Mouse (Mus musculus): ENCODE data around the gene Cspg4. TPM values are rescaled to one million over a fixed set of nuclear protein-coding genes. Genes with fewer than 3 reads are reported as not detected.
"Not testable (repeated sequence)": the region's sequence is repeated elsewhere in the genome, so short reads cannot be mapped to it uniquely, and the experiment has no call there.

The Cspg4 gene
- total RNA-seq, 2 experiments from 2014 or later: 44.4 to 46.1 TPM

- DNase-seq (ENCODE audit: low spot score in 2 of 2): no peak
Observed at GRCm38 (mm10) chr9:56925291-56926024, 60.6 kb downstream of the Cspg4 start.

- DNase-seq (ENCODE audit: low spot score in 2 of 2): no peak
Observed at GRCm38 (mm10) chr9:56926025-56926360, 61.2 kb downstream of the Cspg4 start.

DNA sequence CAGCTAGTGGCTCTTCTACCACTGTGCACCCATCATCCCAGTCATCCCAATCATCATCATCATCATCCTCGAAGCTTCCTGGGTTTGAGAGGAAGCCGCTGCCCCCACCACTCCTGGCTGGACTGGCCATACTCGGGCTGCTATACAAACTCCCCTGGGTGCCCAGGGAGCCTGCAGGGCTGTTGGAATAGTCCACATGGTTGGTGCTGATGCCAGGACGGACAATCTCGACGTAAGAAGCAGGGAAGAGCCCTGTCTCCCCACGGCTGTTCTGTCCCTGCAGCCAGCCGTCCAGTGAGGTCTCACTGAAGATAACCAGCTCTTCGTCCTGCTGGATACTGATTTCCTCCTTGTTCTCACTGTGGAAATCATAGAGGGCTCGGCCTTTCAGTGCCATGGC, 61.6 kb downstream of the Cspg4 start:
- DNase-seq (ENCODE audit: low spot score in 2 of 2): no peak

DNA sequence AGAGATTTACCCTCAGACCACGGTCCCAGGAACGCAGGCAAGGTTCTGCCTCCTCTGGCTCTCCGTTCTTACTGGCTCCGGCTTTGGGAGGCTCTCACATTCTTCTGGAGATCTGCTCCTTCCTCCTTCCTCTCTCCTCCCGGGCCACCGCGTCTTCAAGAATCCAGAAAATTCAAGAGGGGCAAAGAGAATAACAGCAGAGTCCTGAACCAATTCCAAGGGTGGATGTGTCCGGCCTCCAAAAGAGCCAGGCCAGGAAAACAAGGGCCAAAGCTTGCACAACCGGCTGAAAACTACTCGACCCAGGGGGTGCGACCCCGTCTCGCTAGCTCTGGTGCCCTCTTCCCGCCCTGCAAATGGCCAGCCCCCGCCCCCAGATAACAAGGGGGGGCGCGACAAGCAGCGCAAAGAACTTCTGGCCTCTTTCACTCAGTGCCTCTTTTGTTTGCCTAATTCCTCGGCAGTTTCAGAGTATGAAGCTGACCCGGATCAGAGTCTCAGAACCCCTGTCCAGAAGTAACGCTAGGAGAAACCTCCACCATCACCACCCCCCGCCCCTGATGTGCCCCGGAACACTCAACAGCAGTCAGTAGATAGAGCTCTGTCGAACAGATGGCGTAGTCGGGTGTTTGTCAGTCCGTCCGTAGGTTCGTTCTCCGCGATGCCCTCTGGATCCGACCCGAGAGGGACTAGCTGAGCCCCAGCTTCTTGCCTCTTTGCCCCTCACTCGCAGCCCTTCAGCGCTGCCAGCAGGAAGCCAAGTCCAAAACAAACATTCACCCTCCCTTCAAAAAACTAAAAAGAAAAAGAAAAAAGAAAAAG, 62.6 kb downstream of the Cspg4 start:
- DNase-seq (ENCODE audit: low spot score in 2 of 2): peak in 1 of 2 experiments; percentile 54

GRCm38 (mm10) chr9:56928041-56928811, 63.4 kb downstream of the Cspg4 start, which contains the start of gene Snx33:
Gene Snx33 (minus strand): TSS chr9:56928371.
- peak; percentile 92 to 97 for DNase-seq (ENCODE audit: low spot score in 2 of 2)

DNA sequence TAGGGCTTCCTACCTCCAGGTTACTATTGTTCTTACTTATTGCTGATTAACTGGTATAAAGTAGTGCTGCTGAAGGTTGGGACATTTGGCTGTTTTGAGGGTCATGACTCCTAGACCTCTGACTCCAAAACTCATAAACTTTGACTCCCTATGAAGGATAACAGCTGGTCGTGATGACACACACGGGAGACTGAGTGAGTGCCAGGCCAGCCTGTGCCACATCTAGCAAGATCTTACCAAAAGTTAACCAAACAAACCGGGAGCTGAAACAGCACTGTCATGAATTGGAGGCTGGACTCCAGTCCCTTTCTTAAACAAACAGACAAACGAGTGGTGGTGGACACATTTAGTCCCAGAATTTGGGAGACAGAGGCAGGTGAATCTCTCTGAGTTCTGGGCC, 64.7 kb downstream of the Cspg4 start:
- no peak for DNase-seq (ENCODE audit: low spot score in 2 of 2)

GRCm38 (mm10) chr9:56930556-56930955, 65.7 kb downstream of the Cspg4 start:
- no peak for DNase-seq (ENCODE audit: low spot score in 2 of 2)

DNA sequence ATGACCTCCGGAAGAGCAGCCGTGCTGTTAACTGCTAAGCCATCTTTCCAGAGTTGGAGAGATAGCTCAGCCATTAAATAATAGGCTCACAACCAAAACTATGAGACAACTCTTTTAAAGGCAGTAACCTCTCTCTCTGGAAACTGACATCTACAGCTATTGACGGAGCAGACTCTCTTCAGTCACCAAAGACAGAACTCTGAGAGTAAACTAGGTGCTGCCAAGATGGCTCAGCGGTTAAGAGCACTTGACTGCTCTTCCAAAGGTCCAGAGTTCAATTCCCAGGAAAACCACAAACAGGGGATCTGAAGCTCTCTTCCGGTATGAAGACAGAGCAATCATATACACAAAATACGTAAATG, 72.0 kb downstream of the Cspg4 start:
- no peak for DNase-seq (ENCODE audit: low spot score in 2 of 2)

- DNase-seq (ENCODE audit: low spot score in 2 of 2): peak; percentile 63 to 85
Observed at GRCm38 (mm10) chr9:56937223-56938160, 72.7 kb downstream of the Cspg4 start, which contains the start of gene Imp3. Gene Imp3 (plus strand): TSS chr9:56937475.

GRCm38 (mm10) chr9:56938374-56938773, 73.5 kb downstream of the Cspg4 start:
- no peak for DNase-seq (ENCODE audit: low spot score in 2 of 2)

DNA sequence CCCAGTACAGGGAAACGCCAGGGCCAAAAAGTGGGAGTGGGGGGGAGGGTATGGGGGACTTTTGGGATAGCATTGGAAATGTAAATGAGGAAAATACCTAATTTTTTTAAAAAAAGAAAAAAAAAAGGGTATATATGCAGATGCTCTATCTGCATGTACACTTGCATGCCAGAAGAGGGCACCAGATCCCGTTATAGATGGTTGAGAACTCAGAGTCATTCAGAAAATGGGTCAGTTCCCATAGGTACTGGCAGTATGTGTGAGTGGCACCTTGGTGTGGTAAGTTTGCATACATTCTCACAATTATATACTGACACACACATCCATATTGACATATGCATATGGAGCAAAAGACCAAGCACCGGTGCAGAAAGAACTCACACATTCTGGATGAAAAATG, 82.6 kb downstream of the Cspg4 start:
- DNase-seq (ENCODE audit: low spot score in 2 of 2): peak in 1 of 2 experiments; percentile 28

DNA sequence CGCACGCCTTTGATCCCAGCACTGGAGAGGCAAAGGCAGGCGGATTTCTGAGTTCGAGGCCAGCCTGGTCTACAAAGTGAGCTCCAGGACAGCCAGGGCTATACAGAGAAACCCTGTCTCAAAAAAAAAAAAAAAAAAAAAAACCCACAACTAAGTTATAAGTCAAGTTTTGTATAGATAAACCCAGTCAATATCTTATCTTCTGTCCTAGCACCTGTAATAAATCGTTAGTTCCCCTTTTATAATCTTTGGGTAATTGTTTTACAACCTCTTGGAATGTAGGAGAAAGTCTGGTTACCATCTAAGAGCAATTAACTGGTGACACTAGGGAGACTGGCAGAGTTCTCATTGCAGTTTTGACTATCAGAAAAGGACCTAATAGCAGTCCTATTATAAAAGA, 83.9 kb downstream of the Cspg4 start:
- not testable (repeated sequence) for DNase-seq (ENCODE audit: low spot score in 2 of 2)

Other genes starting within 250 kb of the Cspg4 start
- gene Lingo1, start 68.6 kb upstream of the Cspg4 start, total RNA-seq (2021): 1 to 10 TPM; 3.2 TPM
- gene Odf3l1, start 354 bp upstream of the Cspg4 start, total RNA-seq (2021): 1 to 10 TPM; 1.1 to 1.6 TPM
- 10 to 100 TPM; 10.4 to 11.2 TPM for gene Snx33, start 63.3 kb downstream of the Cspg4 start, total RNA-seq (2021)
- gene Imp3, start 72.4 kb downstream of the Cspg4 start, total RNA-seq (2021): 10 to 100 TPM; 50.3 to 53.7 TPM
- 1 to 10 TPM; 8.0 to 8.6 TPM for gene Snupn, start 85.8 kb downstream of the Cspg4 start, total RNA-seq (2021)
- 10 to 100 TPM; 21.8 to 22.2 TPM for gene Ptpn9, start 129.9 kb downstream of the Cspg4 start, total RNA-seq (2021)
- 10 to 100 TPM; 37.6 to 39.4 TPM for gene Sin3a, start 207.0 kb downstream of the Cspg4 start, total RNA-seq (2021)